Mouse (Mus musculus): ENCODE measurements around the gene Entpd1.
"Not testable (repeated sequence)": the region's sequence is repeated elsewhere in the genome, so short reads cannot be mapped to it uniquely, and the experiment has no call there.

The Entpd1 gene

GRCm38 (mm10) chr19:40611830-40612506 is at the start of gene Entpd1, which contains the start of gene Tctn3:
Entpd1 (plus strand) TSS chr19:40612366.
Tctn3 (minus strand) TSS chr19:40612233.
- DNase-seq (ENCODE audit: low spot score in 2 of 2) = peak; percentile 94 to 95

GRCm38 (mm10) chr19:40563880-40564645 is 48.1 kb upstream of the Entpd1 start:
- no peak for DNase-seq (ENCODE audit: low spot score in 2 of 2)

GRCm38 (mm10) chr19:40567616-40568015 is 44.5 kb upstream of the Entpd1 start:
- no peak for DNase-seq (ENCODE audit: low spot score in 2 of 2)

GRCm38 (mm10) chr19:40570726-40571125 is 41.4 kb upstream of the Entpd1 start:
- no peak for DNase-seq (ENCODE audit: low spot score in 2 of 2)

- DNase-seq (ENCODE audit: low spot score in 2 of 2) = no peak
Observed at GRCm38 (mm10) chr19:40575438-40575837, 36.7 kb upstream of the Entpd1 start.

GRCm38 (mm10) chr19:40580902-40581301 is 31.3 kb upstream of the Entpd1 start:
- DNase-seq (ENCODE audit: low spot score in 2 of 2) = no peak

GRCm38 (mm10) chr19:40581662-40582061 is 30.5 kb upstream of the Entpd1 start:
- DNase-seq (ENCODE audit: low spot score in 2 of 2) = no peak

GRCm38 (mm10) chr19:40586908-40587307 is 25.3 kb upstream of the Entpd1 start:
- no peak for DNase-seq (ENCODE audit: low spot score in 2 of 2)

GRCm38 (mm10) chr19:40587491-40588292 is 24.5 kb upstream of the Entpd1 start:
- DNase-seq (ENCODE audit: low spot score in 2 of 2) = no peak

GRCm38 (mm10) chr19:40588293-40588654 is 23.9 kb upstream of the Entpd1 start, which contains the start of gene Aldh18a1:
Aldh18a1 (minus strand) TSS chr19:40588463.
- peak; percentile 91 for DNase-seq (ENCODE audit: low spot score in 2 of 2)

GRCm38 (mm10) chr19:40588847-40589529 is 23.2 kb upstream of the Entpd1 start:
- peak; percentile 89 to 92 for DNase-seq (ENCODE audit: low spot score in 2 of 2)

GRCm38 (mm10) chr19:40589530-40589880 is 22.7 kb upstream of the Entpd1 start:
- DNase-seq (ENCODE audit: low spot score in 2 of 2) = no peak

GRCm38 (mm10) chr19:40595231-40595630 is 16.9 kb upstream of the Entpd1 start:
- no peak for DNase-seq (ENCODE audit: low spot score in 2 of 2)

GRCm38 (mm10) chr19:40595831-40596230 is 16.3 kb upstream of the Entpd1 start:
- no peak for DNase-seq (ENCODE audit: low spot score in 2 of 2)

GRCm38 (mm10) chr19:40600846-40601245 is 11.3 kb upstream of the Entpd1 start:
- DNase-seq (ENCODE audit: low spot score in 2 of 2) = not testable (repeated sequence)

GRCm38 (mm10) chr19:40601870-40602269 is 10.3 kb upstream of the Entpd1 start:
- no peak for DNase-seq (ENCODE audit: low spot score in 2 of 2)

- DNase-seq (ENCODE audit: low spot score in 2 of 2) = no peak
Observed at GRCm38 (mm10) chr19:40605189-40605588, 7.0 kb upstream of the Entpd1 start.

- no peak for DNase-seq (ENCODE audit: low spot score in 2 of 2)
Observed at GRCm38 (mm10) chr19:40607676-40608075, 4.5 kb upstream of the Entpd1 start.

GRCm38 (mm10) chr19:40614811-40615210 is 2.6 kb downstream of the Entpd1 start:
- no peak for DNase-seq (ENCODE audit: low spot score in 2 of 2)

GRCm38 (mm10) chr19:40616021-40616420 is 3.9 kb downstream of the Entpd1 start:
- DNase-seq (ENCODE audit: low spot score in 2 of 2) = peak; percentile 56 to 64

- not testable (repeated sequence) for DNase-seq (ENCODE audit: low spot score in 2 of 2)
Observed at GRCm38 (mm10) chr19:40621616-40622015, 9.4 kb downstream of the Entpd1 start.

- DNase-seq (ENCODE audit: low spot score in 2 of 2) = no peak
Observed at GRCm38 (mm10) chr19:40625935-40626334, 13.8 kb downstream of the Entpd1 start.

Measured in spleen, postnatal 36 days (tissue).